In the genomic region with DNA sequence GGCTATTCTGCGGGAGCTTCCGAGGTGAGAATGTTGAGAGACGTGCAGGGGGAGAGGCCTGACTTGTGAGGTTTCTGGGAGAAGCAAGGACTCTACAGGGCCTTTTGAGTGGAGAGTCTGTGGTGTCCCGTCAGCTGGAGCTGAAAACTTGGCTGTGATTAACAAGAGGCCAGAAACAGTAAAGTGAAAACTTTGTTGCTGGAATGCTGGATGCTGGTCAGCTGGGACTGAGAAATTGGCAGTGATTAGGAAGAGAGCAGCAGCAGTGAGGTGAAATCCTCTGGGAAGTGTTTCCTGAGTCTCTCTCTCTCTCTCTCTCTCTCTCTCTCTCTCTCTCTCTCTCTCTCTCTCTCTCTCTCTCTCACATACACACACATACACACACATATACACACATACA, we compare ENCODE assay signal across 18 mouse cellular contexts. TPM values are rescaled to one million over a fixed set of nuclear protein-coding genes. Genes with fewer than 3 reads are reported as not detected.
DNase-seq lines count a peak whose midpoint lies in the region; TF ChIP-seq lines count a peak whose summit lies in the region.
"Had no signal": no experiment of that assay in that cellular context is flagged by ENCODE, and none has a peak within 500 bp of the region (broad histone marks: within the 10 kb centered on the region; RNA-seq: fewer than 3 reads in every experiment).

No protein-coding gene starts in this region.

- DNase-seq in gastrocnemius, postnatal 14 days: peak; percentile 30
- no peak for DNase-seq in gastrocnemius, adult 8-10 months (ENCODE audit: low spot score in 2 of 2)
- DNase-seq in heart, adult 9 months (ENCODE audit: low spot score in 2 of 2): peak; percentile 17 to 20
- no peak for DNase-seq in heart, embryonic 10.5 days (ENCODE audit: low spot score)
- DNase-seq in kidney, postnatal 10 days: peak; percentile 43
- no peak for DNase-seq in kidney, adult 2 months
- peak; percentile 33 for DNase-seq in testis, postnatal 14 days (ENCODE audit: low spot score)
- no peak for DNase-seq in testis, postnatal 10 days (ENCODE audit: low spot score)
- DNase-seq: adrenal gland, postnatal 14 days; cerebellum, adult 11-12 months; cerebellum, adult 9-10 months; cerebellum, postnatal 25 days; forebrain, postnatal 0 days; kidney, adult 11 months had no signal

- H3K9me3 ChIP-seq in heart, embryonic 10.5 days: no peaks in the 10 kb centered on the region
- H3K9me3 ChIP-seq: embryonic facial prominence, embryonic 12.5 days; forebrain, embryonic 13.5 days; hindbrain, embryonic 13.5 days had no signal

- H3K27ac ChIP-seq in heart, embryonic 10.5 days: no peak overlapping the region
- H3K27ac ChIP-seq in kidney, adult 2 months (ENCODE audit: insufficient read depth, low read depth, low read length): no peak overlapping the region
- H3K27ac ChIP-seq: embryonic facial prominence, embryonic 12.5 days; forebrain, embryonic 13.5 days; hindbrain, embryonic 13.5 days; hindbrain, postnatal 0 days had no signal

- no peaks in the 10 kb centered on the region for H3K4me1 ChIP-seq in heart, embryonic 10.5 days
- no peaks in the 10 kb centered on the region for H3K4me1 ChIP-seq in kidney, adult 2 months (ENCODE audit: control insufficient read depth, insufficient read depth, low read length)
- H3K4me1 ChIP-seq: embryonic facial prominence, embryonic 12.5 days; forebrain, embryonic 13.5 days; hindbrain, embryonic 13.5 days had no signal

- WGBS in heart, embryonic 10.5 days: 77% methylated on average over 4 of the region's 4 CpGs
- 85% methylated on average over 4 of the region's 4 CpGs for WGBS in kidney, adult 2 months

- H3K36me3 ChIP-seq in heart, embryonic 10.5 days: no peaks in the 10 kb centered on the region
- no peaks in the 10 kb centered on the region for H3K36me3 ChIP-seq in kidney, adult 2 months (ENCODE audit: control insufficient read depth, insufficient read depth, low read length)
- H3K36me3 ChIP-seq: embryonic facial prominence, embryonic 12.5 days; hindbrain, embryonic 13.5 days had no signal

- intact Hi-C loops in gastrocnemius, postnatal 14 days (cut with DNase I; ENCODE audit: low total_unique reads): loop anchor here (5.0 kb wide), 1 partner anchor 330 kb away; no protein-coding TSS in a partner anchor

- no peak overlapping the region for H3K4me3 ChIP-seq in heart, embryonic 10.5 days
- H3K4me3 ChIP-seq in kidney, adult 2 months (ENCODE audit: insufficient read depth, low read depth, low read length): no peak overlapping the region
- H3K4me3 ChIP-seq: embryonic facial prominence, embryonic 12.5 days; forebrain, embryonic 13.5 days; hindbrain, embryonic 13.5 days had no signal

- H3K27me3 ChIP-seq in heart, embryonic 10.5 days (ENCODE audit: insufficient read depth, poor library complexity, severe bottlenecking): peaks cover 28% of the 10 kb centered on the region
- no peaks in the 10 kb centered on the region for H3K27me3 ChIP-seq in kidney, adult 2 months (replicated peaks; ENCODE audit: control insufficient read depth, insufficient read depth, low read length)
- H3K27me3 ChIP-seq: forebrain, embryonic 13.5 days had no signal

- no peak for TF ChIP-seq POLR2A in kidney, adult 2 months (IDR thresholded peaks at IDR 0.05; ENCODE audit: low read depth, low read length)

- TF ChIP-seq CTCF in kidney, adult 2 months (conservative IDR thresholded peaks at IDR 0.05; ENCODE audit: insufficient read depth, insufficient read length, low read depth, low read length): no peak

RNA-seq across cellular contexts. Expression of a gene that starts 25.8 kb away (rescaled TPM):
- total RNA-seq in gastrocnemius, postnatal 14 days (2021): 100 to 1,000 TPM; 642 to 745 TPM
- total RNA-seq in gastrocnemius, adult 8-10 months (2022): 100 to 1,000 TPM; 426 to 535 (median 481) TPM
- polyA plus RNA-seq in heart, embryonic 10.5 days (2016; fragmentation: Nextera tagmentation; extraction: Ambion mirVana): 325 and 422 TPM in 2 replicates
- 209 and 261 TPM in 2 replicates for polyA plus RNA-seq in kidney, adult 2 months (2012; rRNA removed)

Comparison
In these comparisons a context has a peak if more than half of its experiments do, and no peak if none do; other contexts are left out.
1. DNase-seq: peak in gastrocnemius, postnatal 14 days (single experiment), heart, adult 9 months (2 of 2), kidney, postnatal 10 days (single experiment) and testis, postnatal 14 days (single experiment); none in gastrocnemius, adult 8-10 months (0 of 2), heart, embryonic 10.5 days (single experiment), kidney, adult 2 months (single experiment) and testis, postnatal 10 days (single experiment).